Mouse (Mus musculus) kidney, postnatal 4 days (tissue): ENCODE measurements around the gene Zfp217.
"Not testable (repeated sequence)": the region's sequence is repeated elsewhere in the genome, so short reads cannot be mapped to it uniquely, and the experiment has no call there.

Source experiments
- DNase-seq, 2 experiments: peaks; one replicate each; pipeline ENCODE4 v3.0.0; 2021; ENCODE audit warnings: mixed read lengths in 2 of 2

Gene Zfp217

GRCm38 (mm10) chr2:170147661-170148153 lies at the start of gene Zfp217:
TSS of gene Zfp217 (minus strand) at chr2:170148103.
- DNase-seq, result peak in 1 of 2 experiments; percentile 62

GRCm38 (mm10) chr2:170195542-170196089 lies 47.7 kb upstream of the Zfp217 start:
- no peak for DNase-seq

GRCm38 (mm10) chr2:170194845-170195244 lies 46.9 kb upstream of the Zfp217 start:
- no peak for DNase-seq

- no peak for DNase-seq
These were observed 45.9 kb upstream of the Zfp217 start for GRCm38 (mm10) chr2:170193850-170194249.

- DNase-seq, result peak; percentile 33 to 47
These were observed 45.3 kb upstream of the Zfp217 start for GRCm38 (mm10) chr2:170193211-170193610.

- peak; percentile 75 to 84 for DNase-seq
These were observed 44.8 kb upstream of the Zfp217 start for GRCm38 (mm10) chr2:170192731-170193149.

GRCm38 (mm10) chr2:170188721-170189120 lies 40.8 kb upstream of the Zfp217 start:
- no peak for DNase-seq

GRCm38 (mm10) chr2:170185137-170185837 lies 37.4 kb upstream of the Zfp217 start:
- DNase-seq, result no peak

GRCm38 (mm10) chr2:170184175-170184983 lies 36.5 kb upstream of the Zfp217 start:
- DNase-seq, result peak; percentile 74 to 84

GRCm38 (mm10) chr2:170183851-170184174 lies 35.9 kb upstream of the Zfp217 start:
- peak; percentile 36 to 40 for DNase-seq

- DNase-seq, result no peak
These were observed 34.0 kb upstream of the Zfp217 start for GRCm38 (mm10) chr2:170181862-170182261.

- DNase-seq, result not testable (repeated sequence)
These were observed 32.9 kb upstream of the Zfp217 start for GRCm38 (mm10) chr2:170180769-170181168.

- no peak for DNase-seq
These were observed 31.4 kb upstream of the Zfp217 start for GRCm38 (mm10) chr2:170179317-170179716.

GRCm38 (mm10) chr2:170177323-170177722 lies 29.4 kb upstream of the Zfp217 start:
- no peak for DNase-seq

GRCm38 (mm10) chr2:170176284-170176926 lies 28.5 kb upstream of the Zfp217 start:
- no peak for DNase-seq

- DNase-seq, result no peak
These were observed 27.8 kb upstream of the Zfp217 start for GRCm38 (mm10) chr2:170175661-170176150.

- no peak for DNase-seq
These were observed 27.3 kb upstream of the Zfp217 start for GRCm38 (mm10) chr2:170175190-170175589.

GRCm38 (mm10) chr2:170169062-170169461 lies 21.2 kb upstream of the Zfp217 start:
- DNase-seq, result no peak

GRCm38 (mm10) chr2:170165649-170166048 lies 17.7 kb upstream of the Zfp217 start:
- DNase-seq, result no peak

- DNase-seq, result no peak
These were observed 16.0 kb upstream of the Zfp217 start for GRCm38 (mm10) chr2:170163671-170164462.

GRCm38 (mm10) chr2:170159795-170160568 lies 12.1 kb upstream of the Zfp217 start:
- DNase-seq, result peak in 1 of 2 experiments; percentile 29
